ENCODE assay signal across 11 mouse cellular contexts in the genomic region with DNA sequence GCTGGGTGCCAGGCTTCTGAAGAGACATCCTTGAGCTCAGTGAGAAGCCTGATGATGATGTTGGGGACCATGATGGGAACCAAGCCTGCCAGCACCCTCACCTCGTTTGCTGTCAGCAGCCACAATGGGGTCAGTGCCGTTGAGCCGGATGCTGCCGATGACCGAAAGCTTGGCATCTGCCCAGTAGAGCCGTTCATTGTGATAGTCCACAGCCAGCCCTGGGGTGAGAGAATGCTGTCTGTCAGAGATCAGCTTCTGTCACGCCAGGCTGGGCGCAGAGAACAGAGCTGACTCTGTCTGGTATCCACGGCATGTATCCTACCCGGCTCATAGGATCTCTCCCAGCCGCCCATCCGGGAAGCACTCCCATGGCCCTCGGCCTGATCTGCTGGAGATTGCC. TPM values are rescaled to one million over a fixed set of nuclear protein-coding genes. Genes with fewer than 3 reads are reported as not detected.
DNase-seq lines count a peak whose midpoint lies in the region; ATAC-seq lines count a peak whose summit lies in the region.
"Had no signal": no experiment of that assay in that cellular context is flagged by ENCODE, and none has a peak within 500 bp of the region (broad histone marks: within the 10 kb centered on the region; RNA-seq: fewer than 3 reads in every experiment).

No protein-coding gene starts in this region.

- peak; percentile 42 for DNase-seq in heart, postnatal 4 days
- peak; percentile 93 for DNase-seq in Muller cell, postnatal 12 days (ENCODE audit: inconsistent ontology term)
- DNase-seq in cerebellum, adult 8-10 months, result peak; percentile 62
- DNase-seq in layer of hippocampus, adult 9-10 months (ENCODE audit: low spot score), result peak; percentile 32
- no peak for DNase-seq in testis, postnatal 14 days (ENCODE audit: low spot score)
- no peak for DNase-seq in urinary bladder, postnatal 10 days (ENCODE audit: low spot score)
- DNase-seq: gastrocnemius, postnatal 36 days had no signal

- H3K4me1 ChIP-seq in heart, embryonic 11.5 days (ENCODE audit: control insufficient read depth, insufficient read depth, low read length), result no peaks in the 10 kb centered on the region
- H3K4me1 ChIP-seq: embryonic facial prominence, embryonic 15.5 days had no signal

- H3K27me3 ChIP-seq in heart, embryonic 11.5 days (ENCODE audit: control insufficient read depth, insufficient read depth, low read length), result 0 out of 2 replicates have a peak, but pooled peaks cover 2% of the 10 kb centered on the region
- H3K27me3 ChIP-seq: embryonic facial prominence, embryonic 15.5 days had no signal

- 84% methylated on average over 13 of the region's 13 CpGs for WGBS in heart, embryonic 11.5 days (ENCODE audit: insufficient replicate concordance)

- no peak for ATAC-seq in heart, embryonic 11.5 days (replicated peaks; ENCODE audit: insufficient number of reproducible peaks, low FRiP score, low TSS enrichment)

- no peak overlapping the region for H3K9ac ChIP-seq in heart, embryonic 11.5 days (ENCODE audit: low read depth, low read length)
- H3K9ac ChIP-seq: embryonic facial prominence, embryonic 15.5 days; liver, embryonic 14.5 days had no signal

- peaks cover 23% of the 10 kb centered on the region for H3K36me3 ChIP-seq in heart, embryonic 11.5 days (ENCODE audit: control insufficient read depth, insufficient read depth, low read length)

- no peak overlapping the region for H3K4me3 ChIP-seq in heart, embryonic 11.5 days (ENCODE audit: low read depth, low read length)
- H3K4me3 ChIP-seq: embryonic facial prominence, embryonic 15.5 days had no signal

- no peaks in the 10 kb centered on the region for H3K9me3 ChIP-seq in heart, embryonic 11.5 days (replicated peaks; ENCODE audit: control insufficient read depth, low read length)
- H3K9me3 ChIP-seq: embryonic facial prominence, embryonic 15.5 days had no signal

- H3K4me2 ChIP-seq in heart, embryonic 11.5 days, result no peak overlapping the region
- H3K4me2 ChIP-seq: embryonic facial prominence, embryonic 15.5 days had no signal

- H3K27ac ChIP-seq in heart, embryonic 11.5 days (ENCODE audit: low read depth, low read length), result no peak overlapping the region
- H3K27ac ChIP-seq: embryonic facial prominence, embryonic 15.5 days; liver, embryonic 14.5 days had no signal

RNA-seq across cellular contexts. Expression of a gene that starts 7.7 kb away (rescaled TPM):
- under 1 TPM; 0.83 to 0.97 TPM for total RNA-seq in heart, postnatal 4 days (2021)
- polyA plus RNA-seq in heart, embryonic 11.5 days (2014; fragmentation: Nextera tagmentation; extraction: Ambion mirVana), result 0.21 and 0.33 TPM in 2 replicates
- total RNA-seq: megakaryocyte-erythroid progenitor cell, adult 5-6 weeks had no signal

RNA-seq across cellular contexts. Expression of a gene that starts 19.8 kb away (rescaled TPM):
- 10 to 100 TPM; 43.7 to 45.1 TPM for total RNA-seq in heart, postnatal 4 days (2021)
- 71.3 and 82.7 TPM in 2 replicates for polyA plus RNA-seq in heart, embryonic 11.5 days (2014; fragmentation: Nextera tagmentation; extraction: Ambion mirVana)

RNA-seq across cellular contexts. Expression of a gene that starts 27.3 kb away (rescaled TPM):
- 10 to 100 TPM; 34.2 to 34.9 TPM for total RNA-seq in heart, postnatal 4 days (2021)
- 10.1 and 13.9 TPM in 2 replicates for polyA plus RNA-seq in heart, embryonic 11.5 days (2014; fragmentation: Nextera tagmentation; extraction: Ambion mirVana)
- total RNA-seq: megakaryocyte-erythroid progenitor cell, adult 5-6 weeks had no signal

RNA-seq across cellular contexts. Expression of a gene that starts 40.6 kb away (rescaled TPM):
- total RNA-seq in heart, postnatal 4 days (2021), result 1 to 10 TPM; 1.8 to 1.9 TPM
- 0.24 and 0.30 TPM in 2 replicates for polyA plus RNA-seq in heart, embryonic 11.5 days (2014; fragmentation: Nextera tagmentation; extraction: Ambion mirVana)
- total RNA-seq: megakaryocyte-erythroid progenitor cell, adult 5-6 weeks had no signal

Comparison
In these comparisons a context has a peak if more than half of its experiments do, and no peak if none do; other contexts are left out.
1. DNase-seq: peak in heart, postnatal 4 days (single experiment), Muller cell, postnatal 12 days (single experiment), cerebellum, adult 8-10 months (single experiment) and layer of hippocampus, adult 9-10 months (single experiment); none in testis, postnatal 14 days (single experiment) and urinary bladder, postnatal 10 days (single experiment).